Mouse (Mus musculus) bone marrow macrophage, adult 2 months (primary cell): ENCODE data around the gene Bst1.

Experiments used
- CTCF ChIP-seq: IDR thresholded peaks from 2 replicates; pipeline ENCODE4 v1.5.1; 2012; ENCODE audit warnings: low read depth, mild to moderate bottlenecking, low read length, moderate library complexity
- POLR2A ChIP-seq: IDR thresholded peaks from 2 replicates; pipeline ENCODE4 v1.6.1; 2012; ENCODE audit warnings: mild to moderate bottlenecking, low read depth, low read length, borderline replicate concordance

DNA sequence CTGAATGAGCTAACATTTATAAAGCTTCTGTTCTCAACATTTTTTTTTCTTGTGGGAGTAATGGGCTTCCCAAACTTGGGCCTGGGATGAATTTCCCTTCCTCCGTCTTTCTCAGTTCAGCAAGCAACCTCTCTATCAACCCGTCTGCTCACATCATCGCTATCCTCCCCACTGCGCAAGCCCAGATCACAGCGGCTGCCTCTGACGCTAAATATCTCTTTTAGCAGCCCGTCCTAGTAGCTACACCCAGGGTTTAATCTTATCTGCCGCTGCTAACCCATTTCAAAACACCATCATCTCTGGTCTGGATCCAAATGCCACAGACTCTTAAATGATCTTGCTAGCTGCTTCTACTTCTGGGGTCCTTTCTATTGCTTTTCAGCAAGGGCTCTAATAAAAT, 41.0 kb downstream of the Bst1 start:
- TF ChIP-seq POLR2A (no peak), CTCF (no peak)
